Mouse (Mus musculus): ENCODE results near the gene Gfra1.

Gene Gfra1

GRCm38 (mm10) chr19:58453581-58453980, 2.1 kb downstream of the Gfra1 start:
- Histone ChIP-seq H3K27me3 (ENCODE audit: control insufficient read depth, insufficient read depth, low read length, poor library complexity, severe bottlenecking) (no peaks in the 10 kb centered on the region), H3K36me3 (ENCODE audit: control insufficient read depth, insufficient read depth, low read length, poor library complexity, severe bottlenecking) (no peaks in the 10 kb centered on the region)
- no peak for DNase-seq (ENCODE audit: low read depth, low spot score)

- peak; percentile 68 for DNase-seq (ENCODE audit: low read depth, low spot score)
- Histone ChIP-seq H3K27me3 (ENCODE audit: control insufficient read depth, insufficient read depth, low read length, poor library complexity, severe bottlenecking) (no peaks in the 10 kb centered on the region), H3K36me3 (ENCODE audit: control insufficient read depth, insufficient read depth, low read length, poor library complexity, severe bottlenecking) (no peaks in the 10 kb centered on the region)
Measured at GRCm38 (mm10) chr19:58452941-58453551, 2.7 kb downstream of the Gfra1 start.

- DNase-seq (ENCODE audit: low read depth, low spot score), result no peak
- H3K27me3 ChIP-seq (ENCODE audit: control insufficient read depth, insufficient read depth, low read length, poor library complexity, severe bottlenecking), result no peaks in the 10 kb centered on the region
- no peaks in the 10 kb centered on the region for H3K36me3 ChIP-seq (ENCODE audit: control insufficient read depth, insufficient read depth, low read length, poor library complexity, severe bottlenecking)
Measured at GRCm38 (mm10) chr19:58452178-58452819, 3.4 kb downstream of the Gfra1 start.

GRCm38 (mm10) chr19:58451323-58451722, 4.4 kb downstream of the Gfra1 start:
- Histone ChIP-seq H3K36me3 (ENCODE audit: control insufficient read depth, insufficient read depth, low read length, poor library complexity, severe bottlenecking) (no peaks in the 10 kb centered on the region), H3K27me3 (ENCODE audit: control insufficient read depth, insufficient read depth, low read length, poor library complexity, severe bottlenecking) (no peaks in the 10 kb centered on the region)
- no peak for DNase-seq (ENCODE audit: low read depth, low spot score)

- DNase-seq (ENCODE audit: low read depth, low spot score), result no peak
- no peaks in the 10 kb centered on the region for H3K36me3 ChIP-seq (ENCODE audit: control insufficient read depth, insufficient read depth, low read length, poor library complexity, severe bottlenecking)
- H3K27me3 ChIP-seq (ENCODE audit: control insufficient read depth, insufficient read depth, low read length, poor library complexity, severe bottlenecking), result no peaks in the 10 kb centered on the region
Measured at GRCm38 (mm10) chr19:58450716-58451115, 5.0 kb downstream of the Gfra1 start.

GRCm38 (mm10) chr19:58442785-58443732, 12.7 kb downstream of the Gfra1 start:
- Histone ChIP-seq H3K27me3 (ENCODE audit: control insufficient read depth, insufficient read depth, low read length, poor library complexity, severe bottlenecking) (no peaks in the 10 kb centered on the region), H3K36me3 (ENCODE audit: control insufficient read depth, insufficient read depth, low read length, poor library complexity, severe bottlenecking) (no peaks in the 10 kb centered on the region)
- peak; percentile 37 for DNase-seq (ENCODE audit: low read depth, low spot score)

GRCm38 (mm10) chr19:58441785-58442184, 13.9 kb downstream of the Gfra1 start:
- H3K36me3 ChIP-seq (ENCODE audit: control insufficient read depth, insufficient read depth, low read length, poor library complexity, severe bottlenecking), result no peaks in the 10 kb centered on the region
- peak; percentile 24 for DNase-seq (ENCODE audit: low read depth, low spot score)
- no peaks in the 10 kb centered on the region for H3K27me3 ChIP-seq (ENCODE audit: control insufficient read depth, insufficient read depth, low read length, poor library complexity, severe bottlenecking)

GRCm38 (mm10) chr19:58441246-58441645, 14.5 kb downstream of the Gfra1 start:
- Histone ChIP-seq H3K27me3 (ENCODE audit: control insufficient read depth, insufficient read depth, low read length, poor library complexity, severe bottlenecking) (no peaks in the 10 kb centered on the region), H3K36me3 (ENCODE audit: control insufficient read depth, insufficient read depth, low read length, poor library complexity, severe bottlenecking) (no peaks in the 10 kb centered on the region)
- no peak for DNase-seq (ENCODE audit: low read depth, low spot score)

- Histone ChIP-seq H3K36me3 (ENCODE audit: control insufficient read depth, insufficient read depth, low read length, poor library complexity, severe bottlenecking) (no peaks in the 10 kb centered on the region), H3K27me3 (ENCODE audit: control insufficient read depth, insufficient read depth, low read length, poor library complexity, severe bottlenecking) (no peaks in the 10 kb centered on the region)
- DNase-seq (ENCODE audit: low read depth, low spot score), result no peak
Measured at GRCm38 (mm10) chr19:58438762-58439161, 16.9 kb downstream of the Gfra1 start.

- Histone ChIP-seq H3K36me3 (ENCODE audit: control insufficient read depth, insufficient read depth, low read length, poor library complexity, severe bottlenecking) (no peaks in the 10 kb centered on the region), H3K27me3 (ENCODE audit: control insufficient read depth, insufficient read depth, low read length, poor library complexity, severe bottlenecking) (no peaks in the 10 kb centered on the region)
- no peak for DNase-seq (ENCODE audit: low read depth, low spot score)
Measured at GRCm38 (mm10) chr19:58437441-58438071, 18.2 kb downstream of the Gfra1 start.

GRCm38 (mm10) chr19:58436874-58437273, 18.8 kb downstream of the Gfra1 start:
- Histone ChIP-seq H3K27me3 (ENCODE audit: control insufficient read depth, insufficient read depth, low read length, poor library complexity, severe bottlenecking) (no peaks in the 10 kb centered on the region), H3K36me3 (ENCODE audit: control insufficient read depth, insufficient read depth, low read length, poor library complexity, severe bottlenecking) (no peaks in the 10 kb centered on the region)
- no peak for DNase-seq (ENCODE audit: low read depth, low spot score)

GRCm38 (mm10) chr19:58435877-58436276, 19.8 kb downstream of the Gfra1 start:
- DNase-seq (ENCODE audit: low read depth, low spot score), result no peak
- H3K27me3 ChIP-seq (ENCODE audit: control insufficient read depth, insufficient read depth, low read length, poor library complexity, severe bottlenecking), result no peaks in the 10 kb centered on the region
- no peaks in the 10 kb centered on the region for H3K36me3 ChIP-seq (ENCODE audit: control insufficient read depth, insufficient read depth, low read length, poor library complexity, severe bottlenecking)

GRCm38 (mm10) chr19:58432840-58433239, 22.9 kb downstream of the Gfra1 start:
- no peak for DNase-seq (ENCODE audit: low read depth, low spot score)
- Histone ChIP-seq H3K36me3 (ENCODE audit: control insufficient read depth, insufficient read depth, low read length, poor library complexity, severe bottlenecking) (no peaks in the 10 kb centered on the region), H3K27me3 (ENCODE audit: control insufficient read depth, insufficient read depth, low read length, poor library complexity, severe bottlenecking) (no peaks in the 10 kb centered on the region; the same call in 1 of the 2 replicates)

- no peaks in the 10 kb centered on the region for H3K36me3 ChIP-seq (ENCODE audit: control insufficient read depth, insufficient read depth, low read length, poor library complexity, severe bottlenecking)
- DNase-seq (ENCODE audit: low read depth, low spot score), result no peak
Measured at GRCm38 (mm10) chr19:58428546-58428945, 27.2 kb downstream of the Gfra1 start.

More at GRCm38 (mm10) chr19:58428546-58428945, 27.2 kb downstream of the Gfra1 start:
- no peaks in the 10 kb centered on the region; the same call in 1 of the 2 replicates for H3K27me3 ChIP-seq (ENCODE audit: control insufficient read depth, insufficient read depth, low read length, poor library complexity, severe bottlenecking)
